Mouse (Mus musculus): ENCODE results near the gene Rnaset2b. TPM values are rescaled to one million over a fixed set of nuclear protein-coding genes. Genes with fewer than 3 reads are reported as not detected.
"Not testable (repeated sequence)": the region's sequence is repeated elsewhere in the genome, so short reads cannot be mapped to it uniquely, and the experiment has no call there.

Gene Rnaset2b
- polyA plus RNA-seq, 1 experiment = 79.9 TPM

GRCm38 (mm10) chr17:6960776-6961175, 9.7 kb upstream of the Rnaset2b start, which contains the start of gene Tagap1:
Gene Tagap1, minus strand, starts transcription at chr17:6961156.
- H3K36me3 ChIP-seq (ENCODE audit: control insufficient read depth, insufficient read depth, low read length, poor library complexity, severe bottlenecking); H3K27ac ChIP-seq (ENCODE audit: insufficient read depth, low read length); H3K27me3 ChIP-seq (ENCODE audit: control insufficient read depth, insufficient read depth, low read length, poor library complexity, severe bottlenecking); H3K4me1 ChIP-seq (ENCODE audit: control insufficient read depth, insufficient read depth, low read length); H3K9me3 ChIP-seq (replicated peaks; ENCODE audit: control insufficient read depth, insufficient read depth, low read length, poor library complexity, severe bottlenecking): not testable (repeated sequence)
- H3K9ac ChIP-seq (ENCODE audit: low read depth, poor library complexity, severe bottlenecking) = peak within 1 kb of the TSS; percentile 99
- peak within 1 kb of the TSS; percentile 77 for H3K4me3 ChIP-seq (ENCODE audit: low read depth, low read length)

GRCm38 (mm10) chr17:6961181-6962000, 9.0 kb upstream of the Rnaset2b start:
- H3K27ac ChIP-seq (ENCODE audit: insufficient read depth, low read length); H3K9me3 ChIP-seq (replicated peaks; ENCODE audit: control insufficient read depth, insufficient read depth, low read length, poor library complexity, severe bottlenecking): not testable (repeated sequence)

GRCm38 (mm10) chr17:6962339-6962738, 8.1 kb upstream of the Rnaset2b start:
- H3K36me3 ChIP-seq (ENCODE audit: control insufficient read depth, insufficient read depth, low read length, poor library complexity, severe bottlenecking); H3K4me1 ChIP-seq (ENCODE audit: control insufficient read depth, insufficient read depth, low read length); H3K9me3 ChIP-seq (replicated peaks; ENCODE audit: control insufficient read depth, insufficient read depth, low read length, poor library complexity, severe bottlenecking); H3K27ac ChIP-seq (ENCODE audit: insufficient read depth, low read length); H3K27me3 ChIP-seq (ENCODE audit: control insufficient read depth, insufficient read depth, low read length, poor library complexity, severe bottlenecking); H3K9ac ChIP-seq (ENCODE audit: low read depth, poor library complexity, severe bottlenecking); H3K4me3 ChIP-seq (ENCODE audit: low read depth, low read length): not testable (repeated sequence)

More at GRCm38 (mm10) chr17:6961181-6962000, 9.0 kb upstream of the Rnaset2b start:
- not testable (repeated sequence) for H3K4me1 ChIP-seq (ENCODE audit: control insufficient read depth, insufficient read depth, low read length); H3K36me3 ChIP-seq (ENCODE audit: control insufficient read depth, insufficient read depth, low read length, poor library complexity, severe bottlenecking); H3K27me3 ChIP-seq (ENCODE audit: control insufficient read depth, insufficient read depth, low read length, poor library complexity, severe bottlenecking)
- Histone ChIP-seq H3K4me3 (ENCODE audit: low read depth, low read length) (peak overlapping the region; percentile 77), H3K9ac (ENCODE audit: low read depth, poor library complexity, severe bottlenecking) (peak overlapping the region; percentile 99)

- H3K4me1 ChIP-seq (ENCODE audit: control insufficient read depth, insufficient read depth, low read length); H3K27me3 ChIP-seq (ENCODE audit: control insufficient read depth, insufficient read depth, low read length, poor library complexity, severe bottlenecking); H3K9ac ChIP-seq (ENCODE audit: low read depth, poor library complexity, severe bottlenecking); H3K36me3 ChIP-seq (ENCODE audit: control insufficient read depth, insufficient read depth, low read length, poor library complexity, severe bottlenecking); H3K9me3 ChIP-seq (replicated peaks; ENCODE audit: control insufficient read depth, insufficient read depth, low read length, poor library complexity, severe bottlenecking); H3K4me3 ChIP-seq (ENCODE audit: low read depth, low read length); H3K27ac ChIP-seq (ENCODE audit: insufficient read depth, low read length): not testable (repeated sequence)
Observed at GRCm38 (mm10) chr17:6962936-6963335, 7.5 kb upstream of the Rnaset2b start.

GRCm38 (mm10) chr17:6965364-6965763, 5.1 kb upstream of the Rnaset2b start:
- H3K9me3 ChIP-seq (replicated peaks; ENCODE audit: control insufficient read depth, insufficient read depth, low read length, poor library complexity, severe bottlenecking); H3K4me1 ChIP-seq (ENCODE audit: control insufficient read depth, insufficient read depth, low read length); H3K9ac ChIP-seq (ENCODE audit: low read depth, poor library complexity, severe bottlenecking); H3K36me3 ChIP-seq (ENCODE audit: control insufficient read depth, insufficient read depth, low read length, poor library complexity, severe bottlenecking); H3K27me3 ChIP-seq (ENCODE audit: control insufficient read depth, insufficient read depth, low read length, poor library complexity, severe bottlenecking); H3K4me3 ChIP-seq (ENCODE audit: low read depth, low read length); H3K27ac ChIP-seq (ENCODE audit: insufficient read depth, low read length): not testable (repeated sequence)
- peak; percentile 18 for TF ChIP-seq CTCF (IDR thresholded peaks at IDR 0.05; ENCODE audit: low read depth, low read length)

- H3K4me1 ChIP-seq (ENCODE audit: control insufficient read depth, insufficient read depth, low read length); H3K27me3 ChIP-seq (ENCODE audit: control insufficient read depth, insufficient read depth, low read length, poor library complexity, severe bottlenecking); H3K36me3 ChIP-seq (ENCODE audit: control insufficient read depth, insufficient read depth, low read length, poor library complexity, severe bottlenecking); H3K4me3 ChIP-seq (ENCODE audit: low read depth, low read length); H3K9ac ChIP-seq (ENCODE audit: low read depth, poor library complexity, severe bottlenecking); H3K9me3 ChIP-seq (replicated peaks; ENCODE audit: control insufficient read depth, insufficient read depth, low read length, poor library complexity, severe bottlenecking); H3K27ac ChIP-seq (ENCODE audit: insufficient read depth, low read length): not testable (repeated sequence)
Observed at GRCm38 (mm10) chr17:6967673-6968072, 2.8 kb upstream of the Rnaset2b start.

- not testable (repeated sequence) for H3K27ac ChIP-seq (ENCODE audit: insufficient read depth, low read length); H3K4me3 ChIP-seq (ENCODE audit: low read depth, low read length); H3K27me3 ChIP-seq (ENCODE audit: control insufficient read depth, insufficient read depth, low read length, poor library complexity, severe bottlenecking); H3K9ac ChIP-seq (ENCODE audit: low read depth, poor library complexity, severe bottlenecking); H3K4me1 ChIP-seq (ENCODE audit: control insufficient read depth, insufficient read depth, low read length); H3K9me3 ChIP-seq (replicated peaks; ENCODE audit: control insufficient read depth, insufficient read depth, low read length, poor library complexity, severe bottlenecking); H3K36me3 ChIP-seq (ENCODE audit: control insufficient read depth, insufficient read depth, low read length, poor library complexity, severe bottlenecking)
Observed at GRCm38 (mm10) chr17:6971238-6971637, 804 bp downstream of the Rnaset2b start.

GRCm38 (mm10) chr17:6972836-6973396, 2.5 kb downstream of the Rnaset2b start:
- not testable (repeated sequence) for H3K9me3 ChIP-seq (replicated peaks; ENCODE audit: control insufficient read depth, insufficient read depth, low read length, poor library complexity, severe bottlenecking); H3K4me1 ChIP-seq (ENCODE audit: control insufficient read depth, insufficient read depth, low read length); H3K36me3 ChIP-seq (ENCODE audit: control insufficient read depth, insufficient read depth, low read length, poor library complexity, severe bottlenecking); H3K4me3 ChIP-seq (ENCODE audit: low read depth, low read length); H3K27me3 ChIP-seq (ENCODE audit: control insufficient read depth, insufficient read depth, low read length, poor library complexity, severe bottlenecking); H3K9ac ChIP-seq (ENCODE audit: low read depth, poor library complexity, severe bottlenecking); H3K27ac ChIP-seq (ENCODE audit: insufficient read depth, low read length)

- H3K9me3 ChIP-seq (replicated peaks; ENCODE audit: control insufficient read depth, insufficient read depth, low read length, poor library complexity, severe bottlenecking); H3K4me3 ChIP-seq (ENCODE audit: low read depth, low read length); H3K4me1 ChIP-seq (ENCODE audit: control insufficient read depth, insufficient read depth, low read length); H3K36me3 ChIP-seq (ENCODE audit: control insufficient read depth, insufficient read depth, low read length, poor library complexity, severe bottlenecking); H3K27ac ChIP-seq (ENCODE audit: insufficient read depth, low read length); H3K27me3 ChIP-seq (ENCODE audit: control insufficient read depth, insufficient read depth, low read length, poor library complexity, severe bottlenecking); H3K9ac ChIP-seq (ENCODE audit: low read depth, poor library complexity, severe bottlenecking): not testable (repeated sequence)
Observed at GRCm38 (mm10) chr17:6974985-6975384, 4.6 kb downstream of the Rnaset2b start.

Data from ES-Bruce4 (cell line).